Mouse (Mus musculus): ENCODE measurements around the gene Tedc1.

The Tedc1 gene

DNA sequence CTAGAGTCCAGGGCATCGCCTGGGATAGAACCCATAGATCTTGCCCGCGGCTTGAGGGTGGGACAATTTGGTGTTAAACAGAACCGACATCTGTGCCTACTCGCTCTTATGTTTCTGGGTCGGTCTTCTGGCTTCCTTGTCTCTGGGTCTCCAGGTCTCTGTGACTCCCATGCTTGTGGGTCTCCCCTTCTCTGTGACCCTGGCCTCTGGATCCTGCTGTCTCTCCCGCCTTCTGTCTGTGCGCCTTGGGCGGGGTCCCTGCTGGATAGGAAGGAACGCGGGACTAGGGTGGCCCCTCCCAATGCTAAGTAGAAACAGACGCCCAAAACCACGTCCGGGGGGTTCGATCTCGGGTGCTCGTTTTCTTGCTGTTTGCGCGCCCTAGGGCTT lies 4.0 kb upstream of the Tedc1 start:
- peak in 1 of 2 experiments; percentile 67 for DNase-seq (ENCODE audit: inconsistent age in 2 of 2, low spot score in 1 of 2)

DNA sequence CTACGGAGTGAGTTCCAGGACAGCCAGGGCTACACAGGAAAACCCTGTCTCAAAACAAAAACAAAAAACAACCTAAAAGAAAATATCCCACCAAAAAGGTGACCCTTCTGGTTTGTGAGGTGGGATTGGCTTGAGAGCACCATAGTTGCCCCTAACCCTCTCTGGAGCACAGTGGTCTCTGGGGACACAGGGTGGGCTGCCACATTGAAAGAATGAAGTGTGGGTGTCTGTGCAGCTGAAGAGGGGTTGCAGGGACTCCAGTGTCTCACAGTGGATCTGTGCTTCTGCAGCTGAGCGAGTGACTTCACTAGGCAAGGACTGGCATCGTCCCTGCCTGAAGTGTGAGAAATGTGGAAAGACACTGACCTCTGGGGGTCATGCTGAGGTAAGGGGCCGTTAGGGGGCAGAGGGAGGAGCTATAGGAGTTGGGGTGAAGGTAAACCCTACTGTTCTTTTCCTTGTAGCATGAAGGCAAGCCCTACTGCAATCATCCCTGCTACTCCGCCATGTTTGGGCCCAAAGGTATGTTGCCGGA lies 3.2 kb upstream of the Tedc1 start:
- DNase-seq (ENCODE audit: inconsistent age in 2 of 2, low spot score in 1 of 2), result no peak

GRCm38 (mm10) chr12:113153971-113154370 lies 2.2 kb upstream of the Tedc1 start:
- DNase-seq (ENCODE audit: inconsistent age in 2 of 2, low spot score in 1 of 2), result peak in 1 of 2 experiments; percentile 52

GRCm38 (mm10) chr12:113154747-113155075 lies 1.5 kb upstream of the Tedc1 start:
- no peak for DNase-seq (ENCODE audit: inconsistent age in 2 of 2, low spot score in 1 of 2)

GRCm38 (mm10) chr12:113155076-113155771 lies 997 bp upstream of the Tedc1 start:
- DNase-seq (ENCODE audit: inconsistent age in 2 of 2, low spot score in 1 of 2), result peak; percentile 73 to 88

GRCm38 (mm10) chr12:113156540-113156929 lies 314 bp downstream of the Tedc1 start:
- DNase-seq (ENCODE audit: inconsistent age in 2 of 2, low spot score in 1 of 2), result no peak

DNA sequence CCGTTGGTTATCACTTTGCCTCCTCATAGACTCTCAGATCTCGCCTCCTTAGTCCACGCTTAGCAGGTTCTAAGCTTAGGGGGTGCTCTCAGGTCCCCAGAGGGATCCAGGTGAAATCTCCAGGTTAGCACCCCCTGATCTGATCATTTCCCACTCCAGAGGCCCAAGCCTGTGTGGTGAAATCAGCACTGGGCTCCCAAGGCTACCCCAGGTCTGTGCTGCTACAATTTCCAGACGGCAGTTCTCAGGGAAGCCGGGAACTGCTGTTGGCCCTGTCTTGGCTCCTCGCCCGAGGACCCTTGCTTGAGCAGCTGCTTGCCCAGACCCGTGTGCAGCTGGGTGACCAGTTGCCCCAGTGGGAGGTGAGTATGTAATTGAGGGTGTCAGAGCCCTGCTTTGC lies 781 bp downstream of the Tedc1 start:
- peak; percentile 42 to 52 for DNase-seq (ENCODE audit: inconsistent age in 2 of 2, low spot score in 1 of 2)

DNA sequence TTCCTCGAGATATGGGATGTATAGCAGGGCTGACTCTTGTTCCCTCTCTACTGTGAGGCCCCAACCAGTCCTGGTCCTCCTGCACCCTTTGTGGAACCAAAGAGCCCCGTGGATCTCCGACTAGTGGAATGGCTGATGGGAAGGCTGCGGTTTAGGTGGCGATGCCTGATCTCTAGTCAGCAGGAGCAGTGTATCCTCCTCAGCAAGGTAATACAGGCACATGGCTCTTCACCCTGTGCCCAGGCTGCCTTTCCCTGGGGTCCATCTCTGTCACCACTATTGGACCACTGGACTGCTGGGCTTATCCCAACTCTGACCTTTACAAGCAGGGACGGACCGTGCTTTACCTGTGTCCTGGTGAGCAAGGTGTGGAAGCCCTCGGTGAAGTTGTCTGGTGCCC lies 1.3 kb downstream of the Tedc1 start:
- DNase-seq (ENCODE audit: inconsistent age in 2 of 2, low spot score in 1 of 2), result peak in 1 of 2 experiments; percentile 45

- no peak for DNase-seq (ENCODE audit: inconsistent age in 2 of 2, low spot score in 1 of 2)
Observed at GRCm38 (mm10) chr12:113157971-113158370, 1.8 kb downstream of the Tedc1 start.

DNA sequence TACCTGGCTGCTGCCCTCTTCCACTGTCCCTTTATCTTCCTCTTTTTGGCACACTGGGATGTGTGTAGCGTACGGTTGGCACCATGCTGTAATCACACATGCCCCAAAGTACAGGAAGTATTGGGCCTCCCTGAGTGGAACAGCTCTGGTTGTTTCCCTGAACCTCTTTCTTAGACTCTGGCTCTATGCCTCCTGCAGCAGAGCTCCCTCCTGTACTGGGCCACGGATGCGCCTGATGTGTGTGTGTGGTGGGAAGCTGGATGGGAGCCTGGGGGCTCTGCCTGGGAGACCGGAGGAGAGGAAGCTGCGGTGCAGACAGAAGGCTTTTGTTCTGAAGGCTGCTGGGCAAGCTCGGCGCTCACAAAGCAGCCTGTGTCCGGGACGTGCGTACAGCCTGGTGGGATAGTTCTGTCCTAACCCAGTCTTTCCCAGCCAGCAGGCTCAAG lies 7.4 kb downstream of the Tedc1 start:
- peak in 1 of 2 experiments; percentile 18 for DNase-seq (ENCODE audit: inconsistent age in 2 of 2, low spot score in 1 of 2)

DNA sequence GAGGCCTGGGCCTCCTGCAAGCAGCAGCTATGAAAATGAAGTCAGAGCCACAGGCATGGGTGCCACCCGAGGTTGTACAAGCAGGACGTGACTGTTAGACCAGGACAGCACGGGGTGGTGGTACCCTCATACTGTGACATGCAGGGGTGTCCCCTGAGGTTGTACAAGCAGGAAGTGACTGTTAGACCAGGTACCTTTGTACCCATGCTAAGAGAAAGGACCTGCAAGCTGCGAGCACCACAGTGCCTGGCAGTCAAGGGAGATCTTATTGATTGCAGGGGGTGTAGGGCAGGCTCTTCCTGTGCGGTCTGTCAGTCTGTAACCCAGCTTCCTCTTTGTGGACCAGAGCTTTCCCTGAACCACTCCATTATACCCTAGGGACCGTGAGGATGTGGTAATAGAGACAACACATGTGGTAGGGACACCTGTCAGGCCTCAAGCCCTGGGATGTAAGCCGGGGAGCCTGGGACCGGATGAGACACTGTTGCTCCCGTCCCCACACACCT lies 11.9 kb downstream of the Tedc1 start:
- DNase-seq (ENCODE audit: inconsistent age in 2 of 2, low spot score in 1 of 2), result no peak

DNA sequence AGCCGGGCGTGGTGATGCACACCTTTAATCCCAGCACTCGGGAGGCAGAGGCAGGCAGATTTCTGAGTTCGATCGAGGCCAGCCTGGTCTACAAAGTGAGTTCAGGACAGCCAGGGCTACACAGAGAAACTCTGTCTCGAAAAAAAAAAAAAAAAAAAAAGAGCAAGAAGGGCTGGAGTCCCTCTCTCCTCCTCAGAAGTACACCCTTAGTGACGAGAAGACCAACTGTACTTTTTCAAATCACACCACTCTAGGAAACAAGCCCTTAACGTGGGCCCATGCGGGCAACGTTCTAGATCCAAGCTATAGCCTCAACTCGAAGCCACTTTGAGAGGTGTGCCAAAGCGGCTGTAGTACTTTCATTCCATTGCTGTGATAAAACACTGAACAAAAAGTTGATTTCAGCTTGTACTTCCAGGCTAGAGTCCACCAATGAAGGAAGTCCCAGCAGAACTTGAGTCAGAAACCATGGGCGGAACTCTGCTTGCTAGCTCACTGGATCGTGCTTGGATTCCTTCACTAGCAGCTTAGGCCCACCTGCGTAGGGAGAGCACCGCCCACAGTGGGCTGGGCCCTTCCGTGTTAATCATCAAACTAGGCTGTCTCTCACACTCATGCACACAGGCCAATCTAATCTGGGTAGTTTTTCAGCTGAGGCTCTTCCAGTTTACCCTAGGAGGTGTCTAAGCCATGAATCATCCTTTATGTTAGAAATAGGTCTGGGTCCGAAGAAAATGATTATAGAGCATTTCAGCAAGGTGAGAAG lies 20.9 kb downstream of the Tedc1 start:
- DNase-seq (ENCODE audit: inconsistent age in 2 of 2, low spot score in 1 of 2), result no peak

DNA sequence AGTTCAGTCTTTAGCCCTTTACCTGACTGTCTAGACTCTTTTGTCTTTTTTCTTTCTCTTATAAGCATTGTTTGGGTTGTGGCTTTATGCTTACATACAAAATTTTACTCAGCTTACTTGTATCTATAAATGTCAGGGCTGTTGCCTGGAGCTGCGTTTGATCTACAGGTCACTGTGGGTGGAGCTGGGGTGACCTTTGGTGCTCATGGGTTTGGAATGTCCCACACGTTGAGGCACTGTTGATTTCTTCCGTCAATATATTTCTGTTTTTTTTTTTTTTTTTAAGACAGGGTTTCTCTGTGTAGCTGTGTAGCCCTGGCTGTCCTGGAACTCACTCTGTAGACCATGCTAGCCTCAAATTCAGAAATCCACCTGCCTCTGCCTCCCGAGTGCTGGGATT lies 24.8 kb downstream of the Tedc1 start:
- peak; percentile 77 for DNase-seq (ENCODE audit: inconsistent age in 2 of 2, low spot score in 1 of 2)

DNA sequence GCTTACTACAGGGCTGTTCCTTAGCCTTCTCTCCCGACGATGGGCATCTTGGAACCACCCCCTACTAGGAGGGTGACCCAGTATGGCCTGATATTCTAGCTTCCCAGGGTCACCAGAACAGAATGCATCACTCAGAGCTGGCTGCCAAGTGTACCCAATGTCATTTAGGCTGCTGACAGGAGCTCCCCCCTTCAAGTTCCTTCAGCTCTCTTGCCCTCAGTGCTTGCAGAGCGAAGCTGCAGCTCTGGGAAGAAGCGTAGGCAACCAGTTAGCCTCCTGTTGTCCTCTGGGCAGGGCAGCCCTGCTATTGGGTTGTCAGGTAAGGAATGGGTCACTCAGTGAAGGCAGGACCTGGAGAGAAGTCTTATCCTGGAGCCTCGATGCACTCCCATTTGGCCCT lies 28.7 kb downstream of the Tedc1 start:
- peak; percentile 50 to 62 for DNase-seq (ENCODE audit: inconsistent age in 2 of 2, low spot score in 1 of 2)

DNA sequence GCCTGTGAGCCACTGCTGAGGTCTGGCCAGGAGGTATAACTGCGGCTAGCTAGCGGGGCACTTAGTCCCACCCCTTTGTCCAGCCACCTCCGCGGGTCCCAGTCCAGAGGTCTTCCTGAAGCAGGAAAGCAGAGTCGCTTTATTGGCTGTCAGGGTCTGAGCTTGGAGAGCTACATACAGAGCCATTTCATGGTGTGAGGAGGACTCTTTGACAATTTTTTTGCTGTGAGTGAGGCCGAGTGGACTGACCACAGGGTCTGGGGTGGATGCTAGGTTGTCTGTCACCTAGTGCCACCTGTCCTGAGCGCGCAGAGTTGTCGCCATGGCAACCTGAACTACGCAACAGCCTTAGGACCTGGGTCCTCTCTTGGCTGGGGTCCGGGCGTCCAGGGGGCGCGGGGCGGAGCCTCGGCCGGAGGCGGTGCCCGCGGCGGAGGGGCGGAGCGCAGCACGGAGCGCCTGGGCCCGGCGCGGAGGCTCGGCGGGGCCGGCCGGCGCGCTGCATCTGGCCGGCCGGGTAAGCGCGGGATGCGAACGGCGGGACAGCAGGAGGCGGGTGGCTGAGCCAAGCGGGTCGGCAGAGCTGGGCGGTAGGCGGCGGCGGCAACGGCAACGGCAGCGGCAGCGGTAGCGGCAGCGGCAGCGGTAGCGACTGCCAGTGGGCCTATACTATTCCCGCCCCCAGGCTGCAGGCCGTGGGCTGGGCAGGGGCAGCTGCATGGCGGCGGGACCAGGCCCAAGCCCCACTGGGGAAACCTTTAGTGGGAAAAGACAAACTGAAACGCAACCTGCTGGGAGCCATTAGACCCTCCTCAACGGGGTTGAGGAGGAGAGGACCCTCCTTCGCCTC lies 29.4 kb downstream of the Tedc1 start, which contains the start of gene Tmem121:
Tmem121 (plus strand) TSS at position 489 of the 850 bp plus-strand sequence.
- DNase-seq (ENCODE audit: inconsistent age in 2 of 2, low spot score in 1 of 2), result peak; percentile 66 to 78

- peak in 1 of 2 experiments; percentile 44 for DNase-seq (ENCODE audit: inconsistent age in 2 of 2, low spot score in 1 of 2)
Observed at GRCm38 (mm10) chr12:113186326-113187010, 30.2 kb downstream of the Tedc1 start.

GRCm38 (mm10) chr12:113187011-113187375 lies 30.8 kb downstream of the Tedc1 start:
- DNase-seq (ENCODE audit: inconsistent age in 2 of 2, low spot score in 1 of 2), result no peak

DNA sequence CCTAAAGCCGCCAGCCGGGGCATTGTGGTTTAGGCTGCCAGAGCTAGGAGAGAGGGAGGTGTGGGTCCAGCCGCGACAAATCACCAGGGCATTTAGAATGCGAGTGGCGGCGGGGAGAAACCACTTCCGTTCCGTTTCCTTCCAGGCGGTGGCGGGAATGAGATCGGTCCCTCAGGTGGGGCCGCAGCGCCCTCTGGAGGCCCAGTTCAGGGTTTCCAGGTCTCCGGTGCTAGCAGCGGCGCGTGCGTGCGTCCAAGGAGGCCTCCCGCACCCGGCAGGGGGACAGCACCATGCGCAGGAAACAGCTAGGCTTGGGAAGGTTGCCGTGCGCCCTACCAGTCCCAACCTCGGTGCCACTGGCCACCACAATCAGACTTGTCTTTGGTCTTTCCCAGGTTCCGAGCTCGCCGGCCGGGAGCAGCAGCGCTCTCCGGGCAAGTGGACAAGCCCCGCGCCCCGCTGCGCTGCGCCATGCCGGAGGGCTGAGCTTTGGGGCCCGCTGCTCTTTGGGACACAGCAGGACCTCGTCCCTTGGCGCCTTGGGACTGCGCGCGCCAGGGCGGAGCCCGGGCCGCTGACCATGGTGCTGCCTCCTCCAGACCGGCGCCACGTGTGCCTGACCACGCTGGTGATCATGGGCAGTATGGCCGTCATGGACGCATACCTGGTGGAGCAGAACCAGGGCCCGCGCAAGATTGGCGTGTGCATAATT lies 31.5 kb downstream of the Tedc1 start:
- DNase-seq (ENCODE audit: inconsistent age in 2 of 2, low spot score in 1 of 2), result peak; percentile 85 to 94

DNA sequence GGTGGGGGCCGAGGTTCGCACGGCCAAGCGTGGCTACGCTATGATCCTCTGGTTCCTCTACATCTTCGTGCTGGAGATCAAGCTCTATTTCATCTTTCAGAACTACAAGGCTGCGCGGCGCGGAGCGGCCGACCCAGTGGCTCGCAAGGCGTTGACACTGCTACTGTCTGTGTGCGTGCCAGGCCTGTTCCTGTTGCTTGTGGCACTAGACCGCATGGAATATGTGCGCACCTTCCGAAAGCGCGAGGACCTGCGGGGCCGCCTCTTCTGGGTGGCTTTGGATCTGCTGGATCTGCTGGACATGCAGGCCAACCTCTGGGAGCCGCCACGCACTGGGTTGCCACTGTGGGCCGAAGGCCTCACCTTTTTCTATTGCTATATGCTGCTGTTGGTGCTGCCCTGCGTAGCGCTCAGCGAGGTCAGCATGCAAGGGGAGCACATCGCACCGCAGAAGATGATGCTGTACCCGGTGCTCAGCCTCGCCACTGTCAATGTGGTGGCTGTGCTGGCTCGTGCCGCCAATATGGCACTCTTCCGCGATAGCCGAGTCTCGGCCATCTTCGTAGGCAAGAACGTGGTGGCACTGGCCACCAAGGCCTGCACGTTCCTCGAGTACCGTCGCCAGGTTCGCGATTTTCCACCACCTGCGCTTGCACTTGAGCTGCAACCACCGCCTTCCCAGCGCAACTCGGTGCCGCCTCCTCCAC lies 32.3 kb downstream of the Tedc1 start:
- no peak for DNase-seq (ENCODE audit: inconsistent age in 2 of 2, low spot score in 1 of 2)

All from adrenal gland, adult (tissue).